Mouse (Mus musculus): ENCODE data around the gene Zmym4. TPM values are rescaled to one million over a fixed set of nuclear protein-coding genes. Genes with fewer than 3 reads are reported as not detected.

The Zmym4 gene
- polyA plus RNA-seq (2015; fragmentation: Nextera tagmentation; extraction: Ambion mirVana): 7.8 and 9.3 TPM in 2 replicates

GRCm38 (mm10) chr4:126967864-126968821 lies at the start of gene Zmym4:
Gene Zmym4, minus strand, starts transcription at chr4:126968135.

Other genes with a start within 250 kb of the Zmym4 start
- gene Tfap2e, start 231.9 kb downstream of the Zmym4 start, polyA plus RNA-seq (2015; fragmentation: Nextera tagmentation; extraction: Ambion mirVana): not detected in 2 replicates
- gene Ncdn, start 214.7 kb downstream of the Zmym4 start, polyA plus RNA-seq (2015; fragmentation: Nextera tagmentation; extraction: Ambion mirVana): 16.7 TPM in 2 replicates
- 12.0 and 12.7 TPM in 2 replicates for gene AU040320, start 214.6 kb downstream of the Zmym4 start, polyA plus RNA-seq (2015; fragmentation: Nextera tagmentation; extraction: Ambion mirVana)
- gene Sfpq, start 53.2 kb upstream of the Zmym4 start, polyA plus RNA-seq (2015; fragmentation: Nextera tagmentation; extraction: Ambion mirVana): 35.6 and 37.7 TPM in 2 replicates
- 5.0 and 6.3 TPM in 2 replicates for gene Zmym1, start 93.0 kb upstream of the Zmym4 start, polyA plus RNA-seq (2015; fragmentation: Nextera tagmentation; extraction: Ambion mirVana)
- gene Zmym6, start 109.2 kb upstream of the Zmym4 start, polyA plus RNA-seq (2015; fragmentation: Nextera tagmentation; extraction: Ambion mirVana): 6.2 and 8.3 TPM in 2 replicates
- 15.6 and 15.7 TPM in 2 replicates for gene Tmem35b, start 155.6 kb upstream of the Zmym4 start, polyA plus RNA-seq (2015; fragmentation: Nextera tagmentation; extraction: Ambion mirVana)
- gene Dlgap3, start 201.1 kb upstream of the Zmym4 start, polyA plus RNA-seq (2015; fragmentation: Nextera tagmentation; extraction: Ambion mirVana): 0.05 and 0.08 TPM in 2 replicates

Measured in urinary bladder, postnatal 0 days (tissue).